Mouse (Mus musculus) forebrain, postnatal 0 days (tissue): Measurements from ENCODE around the gene Fbrsl1. TPM values are rescaled to one million over a fixed set of nuclear protein-coding genes. Genes with fewer than 3 reads are reported as not detected.

Experiments used
- ATAC-seq: fragments of 200-750 bp; cut with Nextera tagmentation; 2 replicates; pipeline ENCODE4 v1.8.0; 2017; ENCODE audit warnings: mild to moderate bottlenecking, moderate library complexity
- DNase-seq: peaks from one replicate; pipeline ENCODE4 v3.0.0-alpha.2; 2015
- H3K27ac ChIP-seq: fragments of 300-500 bp; sonication (generic); 2 replicates; pipeline ENCODE4 v1.5.1; 2014; ENCODE audit warnings: low read depth, mild to moderate bottlenecking, antibody characterized with exemption, low read length, moderate library complexity, mixed read lengths
- H3K27me3 ChIP-seq: fragments of 300-500 bp; sonication (generic); 2 replicates; pipeline ENCODE4 v1.6.1; 2014; ENCODE audit warnings: mild to moderate bottlenecking, low read length, mixed read lengths; ENCODE audit not compliant: insufficient read depth
- H3K36me3 ChIP-seq: fragments of 300-500 bp; sonication (generic); 2 replicates; pipeline ENCODE4 v1.6.1; 2014; ENCODE audit warnings: mild to moderate bottlenecking, moderate library complexity; ENCODE audit not compliant: insufficient read depth
- H3K4me1 ChIP-seq: fragments of 300-500 bp; sonication (generic); 2 replicates; pipeline ENCODE4 v1.6.1; 2014; ENCODE audit warnings: antibody characterized with exemption; ENCODE audit not compliant: insufficient read depth
- H3K4me2 ChIP-seq: fragments of 300-500 bp; sonication (generic); 2 replicates; pipeline ENCODE4 v1.6.1; 2014; ENCODE audit warnings: low read depth, mild to moderate bottlenecking, moderate library complexity
- H3K4me3 ChIP-seq: fragments of 300-500 bp; sonication (generic); 2 replicates; pipeline ENCODE4 v1.5.1; 2014; ENCODE audit warnings: low read depth, low read length, mixed read lengths
- H3K9ac ChIP-seq: fragments of 300-500 bp; sonication (generic); 2 replicates; pipeline ENCODE4 v1.6.1; 2014; ENCODE audit warnings: mild to moderate bottlenecking
- H3K9me3 ChIP-seq: fragments of 300-500 bp; sonication (generic); 2 replicates; pipeline ENCODE4 v1.6.1; 2016; ENCODE audit warnings: low read length
- CTCF ChIP-seq: sonication (generic); IDR thresholded peaks from 2 replicates; pipeline ENCODE4 v1.5.1; 2016; ENCODE audit warnings: antibody characterized with exemption, control low read depth, low read depth
- WGBS: fragments of 180-500 bp; shearing (Covaris S2); extraction: QIAGEN DNeasy Blood & Tissue Kit; methylation state at CpG from one replicate; pipeline ENCODE4 v1.1.7; 2014; 5-methylcytosine and 5-hydroxymethylcytosine counted together
- polyA plus RNA-seq: library from polyadenylated mRNA; unstranded; fragments of >200 nt; fragmentation: Nextera tagmentation; extraction: Ambion mirVana; gene quantifications from 2 replicates; pipeline ENCODE4 v1.2.1, GENCODE M21; 2015
- total RNA-seq: library from RNA; depleted of rRNA; stranded (reverse); fragments of >200 nt; gene quantifications from 2 replicates; pipeline ENCODE4 v1.2.3, GENCODE M21; 2014

The Fbrsl1 gene
- total and polyA plus RNA-seq, 2 experiments from 2014 or later = 21.3 to 30.3 TPM

DNA sequence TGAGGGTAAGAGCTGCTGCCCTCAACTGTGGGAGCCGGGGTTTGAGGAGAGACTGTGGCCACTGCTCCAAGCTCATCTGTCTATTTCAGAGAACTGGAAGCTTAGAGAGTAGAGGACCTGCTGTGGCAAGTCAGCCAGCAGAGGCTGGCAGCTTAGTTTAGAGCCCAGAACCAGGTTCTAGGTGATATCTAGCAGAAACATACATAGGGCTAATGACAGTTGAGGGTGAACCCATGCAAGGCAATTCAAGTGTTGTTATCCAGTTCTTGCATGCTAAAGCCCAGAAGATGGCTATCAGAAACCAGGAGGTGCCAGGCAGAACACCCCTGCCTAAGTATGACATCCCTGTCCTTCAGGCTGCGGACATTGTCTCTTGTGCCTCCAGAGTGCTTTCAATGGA is 45.7 kb downstream of the Fbrsl1 start:
- Histone ChIP-seq H3K4me3 (no peak overlapping the region), H3K9me3 (no peaks in the 10 kb centered on the region)
- 95% methylated on average over 2 of the region's 2 CpGs for WGBS

DNA sequence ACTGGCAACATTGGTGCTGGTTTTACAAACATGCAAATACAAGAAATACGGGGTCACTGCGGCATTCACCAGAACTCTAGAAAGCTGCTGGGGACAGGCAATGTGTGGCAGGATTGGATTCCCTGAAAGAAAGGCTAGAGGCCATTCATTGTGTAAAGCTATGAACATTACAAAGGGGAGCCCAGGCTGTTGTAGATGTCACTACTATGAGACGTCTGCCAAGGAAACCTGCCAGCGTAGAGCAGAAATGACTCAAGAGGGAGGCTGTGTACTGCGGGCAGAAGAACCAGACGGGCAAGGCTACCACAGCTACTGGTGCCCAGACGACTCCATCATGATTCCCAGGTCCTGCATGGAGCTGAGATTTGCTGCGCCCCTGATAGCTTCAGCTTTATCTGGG is 47.2 kb downstream of the Fbrsl1 start:
- Histone ChIP-seq H3K4me1 (no peaks in the 10 kb centered on the region), H3K4me3 (no peak overlapping the region), H3K27me3 (no peaks in the 10 kb centered on the region), H3K9me3 (no peaks in the 10 kb centered on the region), H3K36me3 (no peaks in the 10 kb centered on the region), H3K27ac (no peak overlapping the region), H3K9ac (no peak overlapping the region), H3K4me2 (no peak overlapping the region)
- 57% methylated on average over 8 of the region's 8 CpGs for WGBS
- no peak for TF ChIP-seq CTCF
- ATAC-seq (no peak), DNase-seq (no peak)

More for the DNA sequence above, 45.7 kb downstream of the Fbrsl1 start:
- H3K27me3 ChIP-seq = no peaks in the 10 kb centered on the region
- no peaks in the 10 kb centered on the region; the same call in 1 of the 2 replicates for H3K36me3 ChIP-seq
- no peak overlapping the region for H3K9ac ChIP-seq
- TF ChIP-seq CTCF = no peak
- DNase-seq (no peak), ATAC-seq (no peak)
- no peak overlapping the region for H3K4me2 ChIP-seq
- H3K27ac ChIP-seq = no peak overlapping the region
- no peaks in the 10 kb centered on the region for H3K4me1 ChIP-seq

- 92% methylated on average over 5 of the region's 5 CpGs for WGBS
- no peak for DNase-seq
Measured at GRCm38 (mm10) chr5:110395006-110395661, 53.2 kb downstream of the Fbrsl1 start.

GRCm38 (mm10) chr5:110392727-110393126 is 55.6 kb downstream of the Fbrsl1 start:
- Histone ChIP-seq H3K4me3 (no peak overlapping the region), H3K4me2 (no peak overlapping the region), H3K9me3 (no peaks in the 10 kb centered on the region), H3K27ac (no peak overlapping the region), H3K9ac (no peak overlapping the region), H3K27me3 (no peaks in the 10 kb centered on the region), H3K4me1 (0 out of 2 replicates have a peak, but pooled peaks cover under 1% of the 10 kb centered on the region), H3K36me3 (0 out of 2 replicates have a peak, but pooled peaks cover 9% of the 10 kb centered on the region)
- no peak for ATAC-seq
- TF ChIP-seq CTCF = no peak
- DNase-seq = no peak
- WGBS = 57% methylated on average over 5 of the region's 5 CpGs

More at GRCm38 (mm10) chr5:110395006-110395661, 53.2 kb downstream of the Fbrsl1 start:
- Histone ChIP-seq H3K9me3 (no peaks in the 10 kb centered on the region), H3K4me2 (no peak overlapping the region), H3K36me3 (0 out of 2 replicates have a peak, but pooled peaks cover 9% of the 10 kb centered on the region), H3K4me1 (no peaks in the 10 kb centered on the region), H3K4me3 (no peak overlapping the region), H3K27me3 (no peaks in the 10 kb centered on the region), H3K27ac (no peak overlapping the region), H3K9ac (no peak overlapping the region)
- no peak for ATAC-seq
- TF ChIP-seq CTCF = no peak

- no peak for TF ChIP-seq CTCF
- Histone ChIP-seq H3K9ac (no peak overlapping the region), H3K27ac (no peak overlapping the region), H3K36me3 (0 out of 2 replicates have a peak, but pooled peaks cover 8% of the 10 kb centered on the region), H3K9me3 (no peaks in the 10 kb centered on the region), H3K4me3 (no peak overlapping the region), H3K27me3 (no peaks in the 10 kb centered on the region), H3K4me2 (no peak overlapping the region), H3K4me1 (peaks cover 7% of the 10 kb centered on the region; the same call in 1 of the 2 replicates)
- no peak for DNase-seq
- ATAC-seq = no peak
- WGBS = 89% methylated on average over 4 of the region's 4 CpGs
Measured at GRCm38 (mm10) chr5:110390631-110391030, 57.7 kb downstream of the Fbrsl1 start.

DNA sequence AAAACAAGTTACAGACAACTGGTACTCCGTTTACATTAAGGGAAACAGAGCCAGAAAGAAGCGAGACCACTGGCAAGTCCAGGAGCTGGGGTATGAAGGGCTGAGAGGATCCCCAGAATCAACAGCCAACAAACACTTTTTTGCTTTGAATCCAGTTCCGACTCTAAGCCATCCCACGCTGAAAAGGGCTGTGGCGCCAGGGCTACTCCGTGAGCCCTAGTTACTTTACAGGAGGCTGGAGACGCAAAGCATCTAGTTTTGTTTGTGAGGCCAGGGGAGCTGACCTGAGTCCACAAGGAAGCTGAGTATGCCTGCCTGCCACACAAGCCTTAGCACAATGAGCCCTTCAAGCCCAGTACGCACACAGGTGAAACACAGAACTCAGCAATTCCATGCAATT is 61.0 kb downstream of the Fbrsl1 start:
- WGBS = 10% methylated on average over 8 of the region's 8 CpGs
- H3K27me3 ChIP-seq = no peaks in the 10 kb centered on the region
- H3K4me1 ChIP-seq = peaks cover 15% of the 10 kb centered on the region
- no peaks in the 10 kb centered on the region for H3K36me3 ChIP-seq
- H3K27ac ChIP-seq = peak overlapping the region; percentile 55; the same call in 1 of the 2 replicates
- no peaks in the 10 kb centered on the region for H3K9me3 ChIP-seq
- TF ChIP-seq CTCF = no peak
- peak overlapping the region; percentile 75 for H3K9ac ChIP-seq
- peak overlapping the region; percentile 67 for H3K4me3 ChIP-seq
- DNase-seq (no peak), ATAC-seq (no peak)
- H3K4me2 ChIP-seq = peak overlapping the region; percentile 60
